Mouse (Mus musculus) CD4-positive naive resting alpha-beta T cell, adult 76 days (primary cell): ENCODE data around the gene Ptpn3. TPM values are rescaled to one million over a fixed set of nuclear protein-coding genes. Genes with fewer than 3 reads are reported as not detected.

Experiments
- total RNA-seq: library from RNA; stranded (reverse); gene quantifications from one replicate; pipeline ENCODE4 v1.2.4, GENCODE M21; 2023

The Ptpn3 gene
- total RNA-seq, result 4.4 TPM

DNA sequence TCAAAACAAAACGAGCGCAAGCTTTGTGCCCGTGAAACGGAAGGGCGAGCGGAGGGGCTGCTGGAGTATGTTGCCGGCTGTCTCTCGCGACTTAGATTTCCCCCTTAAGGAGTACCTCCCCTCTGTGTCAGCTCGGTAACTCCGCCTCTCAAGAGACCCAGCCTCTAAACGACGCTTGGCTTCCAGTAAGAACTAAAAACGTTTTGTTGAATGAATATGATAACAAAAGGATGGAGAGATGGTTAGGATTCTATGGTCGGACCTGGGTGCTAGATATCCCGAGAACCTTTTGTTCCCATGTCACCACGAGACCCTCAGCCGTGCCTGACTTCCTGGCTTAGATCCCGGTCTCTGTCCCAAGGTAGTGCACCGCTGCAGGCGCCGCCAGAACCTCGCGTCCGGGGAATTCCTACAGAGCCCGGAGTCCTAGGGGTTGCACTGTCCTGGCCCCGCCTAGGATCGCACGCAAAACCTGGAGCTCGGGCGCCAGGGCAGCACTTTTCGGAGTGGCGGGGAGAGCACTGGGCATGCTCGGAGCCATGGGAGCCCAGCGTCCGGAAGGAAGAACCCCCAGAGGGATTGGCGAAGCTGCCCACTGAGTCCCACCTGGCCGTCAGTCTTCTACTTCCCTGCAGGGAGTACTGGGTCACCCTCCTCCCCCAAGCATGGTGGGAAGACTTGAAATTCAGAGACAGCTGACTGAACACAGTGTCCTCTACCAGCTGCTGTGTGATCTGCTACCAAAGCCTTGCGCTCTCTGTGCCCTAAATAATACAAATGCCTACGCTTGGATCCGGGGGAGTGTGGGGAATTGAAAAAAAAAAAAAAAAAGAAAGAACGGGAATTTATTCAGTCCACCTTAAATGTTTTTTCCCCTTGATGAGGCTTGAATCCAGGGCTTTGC, at the start of gene Ptpn3:
Gene Ptpn3 (minus strand): TSS at position 428 of the 904 bp plus-strand sequence.

GRCm38 (mm10) chr4:57143026-57143937, 158.4 kb downstream of the Ptpn3 start, which contains the start of gene Epb41l4b:
Gene Epb41l4b, minus strand, starts transcription at chr4:57143437.

Other genes starting within 250 kb of the Ptpn3 start
- not detected for gene Epb41l4b, start 158.4 kb downstream of the Ptpn3 start, total RNA-seq
- gene Palm2, start 132.4 kb upstream of the Ptpn3 start, total RNA-seq, result not detected